Mouse (Mus musculus) embryonic fibroblast, embryonic 13.5 days (primary cell): ENCODE measurements around the gene Rtl6.

ENCODE experiments used
- CTCF ChIP-seq: IDR thresholded peaks from 2 replicates; pipeline ENCODE4 v1.5.1; 2011; ENCODE audit warnings: mild to moderate bottlenecking, control low read depth, low read length, moderate library complexity, borderline replicate concordance; ENCODE audit not compliant: insufficient read depth
- POLR2A ChIP-seq: IDR thresholded peaks from 2 replicates; pipeline ENCODE4 v1.6.1; 2011; ENCODE audit warnings: low read depth, mild to moderate bottlenecking, control low read depth, low read length, moderate library complexity

GRCm38 (mm10) chr15:84551065-84551464, 6.6 kb downstream of the Rtl6 start:
- TF ChIP-seq CTCF (no peak), POLR2A (no peak)
